Mouse (Mus musculus) embryonic facial prominence, embryonic 12.5 days (tissue): Measurements from ENCODE around the gene Ankzf1. TPM values are rescaled to one million over a fixed set of nuclear protein-coding genes. Genes with fewer than 3 reads are reported as not detected.

Experiments used
- ATAC-seq: fragments of 200-750 bp; cut with Nextera tagmentation; 2 replicates; pipeline ENCODE4 v1.8.0; 2017; ENCODE audit not compliant: insufficient number of reproducible peaks, insufficient read depth, low FRiP score, low TSS enrichment
- H3K27ac ChIP-seq: fragments of 300-500 bp; sonication (generic); 2 replicates; pipeline ENCODE4 v1.5.1; 2016; ENCODE audit warnings: mild to moderate bottlenecking
- H3K27me3 ChIP-seq: fragments of 300-500 bp; sonication (generic); 2 replicates; pipeline ENCODE4 v1.6.1; 2016; ENCODE audit warnings: mild to moderate bottlenecking, moderate library complexity
- H3K36me3 ChIP-seq: fragments of 300-500 bp; sonication (generic); 2 replicates; pipeline ENCODE4 v1.6.1; 2016; ENCODE audit warnings: mild to moderate bottlenecking
- H3K4me1 ChIP-seq: fragments of 300-500 bp; sonication (generic); 2 replicates; pipeline ENCODE4 v1.6.1; 2016
- H3K4me2 ChIP-seq: fragments of 300-500 bp; sonication (generic); replicated peaks from 2 replicates; pipeline ENCODE4 v1.6.1; 2016; ENCODE audit warnings: mild to moderate bottlenecking, moderate library complexity
- H3K4me3 ChIP-seq: fragments of 300-500 bp; sonication (generic); 2 replicates; pipeline ENCODE4 v1.5.1; 2016; ENCODE audit warnings: mild to moderate bottlenecking
- H3K9ac ChIP-seq: fragments of 300-500 bp; sonication (generic); 2 replicates; pipeline ENCODE4 v1.6.1; 2016; ENCODE audit warnings: mild to moderate bottlenecking, moderate library complexity
- H3K9me3 ChIP-seq: fragments of 300-500 bp; sonication (generic); 2 replicates; pipeline ENCODE4 v1.6.1; 2016; ENCODE audit warnings: mild to moderate bottlenecking, moderate library complexity
- WGBS: fragments of 180-500 bp; shearing (Covaris S2); methylation state at CpG from one replicate; pipeline ENCODE4 v1.1.7; 2016; 5-methylcytosine and 5-hydroxymethylcytosine counted together
- polyA plus RNA-seq: library from polyadenylated mRNA; unstranded; fragments of >200 nt; fragmentation: Nextera tagmentation; extraction: Ambion mirVana; gene quantifications from 2 replicates; pipeline ENCODE4 v1.2.1, GENCODE M21; 2016

Gene Ankzf1
- polyA plus RNA-seq, 1 experiment from 2014 or later = 31.5 TPM

DNA sequence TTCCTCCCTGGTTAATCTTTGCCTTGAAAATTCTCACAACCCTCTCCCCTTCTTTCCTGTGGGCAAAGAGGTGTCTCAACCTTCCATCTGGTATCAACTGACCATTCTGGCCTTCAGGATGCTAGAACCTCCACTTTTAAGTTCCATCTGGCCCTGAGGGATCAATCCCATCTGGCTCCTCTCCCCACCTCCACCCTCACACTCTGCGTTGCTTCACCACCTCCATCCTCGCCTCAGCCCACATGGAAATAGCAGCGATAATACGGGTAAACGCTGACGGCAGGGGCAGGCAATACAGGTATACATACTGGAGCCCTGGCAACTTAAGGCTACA, 25.9 kb downstream of the Ankzf1 start:
- no peak for ATAC-seq
- Histone ChIP-seq H3K36me3 (peaks cover 23% of the 10 kb centered on the region), H3K4me1 (peaks cover 9% of the 10 kb centered on the region; the same call in 1 of the 2 replicates), H3K9ac (no peak overlapping the region), H3K4me2 (peak overlapping the region; percentile 92), H3K4me3 (peak overlapping the region; percentile 50; the same call in 1 of the 2 replicates), H3K27me3 (peaks cover 62% of the 10 kb centered on the region), H3K9me3 (no peaks in the 10 kb centered on the region), H3K27ac (no peak overlapping the region)
- WGBS = 5% methylated on average over 6 of the region's 6 CpGs

DNA sequence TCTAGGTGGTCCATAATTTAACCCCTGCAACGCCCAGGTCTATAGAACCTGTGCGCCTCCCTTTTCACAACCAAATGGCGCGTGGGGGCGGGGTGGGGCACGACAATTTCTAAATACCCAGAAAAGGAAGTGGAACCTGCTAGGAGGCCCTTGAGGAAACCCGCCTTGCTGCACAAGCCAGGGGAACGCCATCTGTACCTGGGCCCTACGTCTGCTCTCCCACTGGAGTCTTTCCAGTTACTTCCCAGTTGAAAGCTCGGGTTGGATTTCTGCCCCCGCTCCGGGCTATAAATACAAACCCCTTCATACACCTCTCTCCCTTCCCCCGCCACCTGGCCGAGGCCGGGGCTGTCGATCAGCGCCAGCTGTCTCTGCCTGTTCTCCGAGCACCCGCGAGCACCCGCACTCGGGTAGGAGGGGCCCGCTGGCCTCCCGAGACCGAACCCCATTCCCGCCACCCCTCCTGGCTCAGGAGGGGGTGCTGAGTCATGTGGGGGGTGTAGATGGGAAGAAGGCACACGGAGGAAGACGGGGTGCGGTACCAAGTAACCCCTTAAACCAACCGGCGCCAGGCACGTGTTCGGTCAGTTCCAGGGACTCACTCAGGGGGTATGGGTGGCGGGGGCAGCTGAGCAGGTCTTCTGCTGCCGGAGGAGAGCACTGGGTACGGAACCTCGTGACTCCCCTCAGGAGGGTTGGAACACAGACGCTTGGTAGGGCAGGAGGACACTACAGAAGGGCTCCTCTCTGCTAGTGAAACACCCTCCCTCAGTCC, 26.5 kb downstream of the Ankzf1 start:
- 1% methylated on average over 38 of the region's 38 CpGs for WGBS
- Histone ChIP-seq H3K36me3 (peaks cover 17% of the 10 kb centered on the region), H3K27me3 (peaks cover 62% of the 10 kb centered on the region), H3K27ac (no peak overlapping the region), H3K9ac (peak overlapping the region; percentile 39), H3K9me3 (no peaks in the 10 kb centered on the region), H3K4me1 (peaks cover 9% of the 10 kb centered on the region; the same call in 1 of the 2 replicates), H3K4me2 (peak overlapping the region; percentile 92), H3K4me3 (peak overlapping the region; percentile 50)
- ATAC-seq = no peak; the same call in 1 of the 2 replicates

DNA sequence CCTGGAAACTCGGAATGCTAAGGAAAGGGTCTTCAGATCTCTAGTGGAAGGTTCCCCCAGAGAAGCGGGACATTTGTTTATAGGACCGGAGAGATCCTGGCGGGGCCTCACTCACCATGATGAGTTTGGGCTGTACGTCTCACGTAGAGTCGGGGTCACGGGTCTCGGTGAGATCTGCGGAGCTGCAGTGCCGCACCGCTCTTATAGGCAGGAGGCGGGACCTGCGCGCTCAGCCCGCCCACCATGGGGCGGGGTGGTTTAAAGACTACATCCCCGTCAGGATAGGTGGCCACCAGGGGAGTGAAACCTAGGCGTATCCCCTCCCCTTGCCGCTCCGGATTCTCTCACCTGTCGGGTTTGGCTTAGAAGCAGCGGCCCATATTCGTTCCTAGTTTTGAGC, 27.1 kb downstream of the Ankzf1 start:
- Histone ChIP-seq H3K9ac (peak overlapping the region; percentile 39), H3K4me1 (peaks cover 9% of the 10 kb centered on the region; the same call in 1 of the 2 replicates), H3K4me3 (peak overlapping the region; percentile 50), H3K9me3 (no peaks in the 10 kb centered on the region), H3K36me3 (peaks cover 10% of the 10 kb centered on the region), H3K27me3 (peaks cover 62% of the 10 kb centered on the region), H3K4me2 (peak overlapping the region; percentile 92), H3K27ac (no peak overlapping the region)
- WGBS = under 1% methylated on average over 24 of the region's 24 CpGs
- peak; percentile 41; the same call in 1 of the 2 replicates for ATAC-seq

DNA sequence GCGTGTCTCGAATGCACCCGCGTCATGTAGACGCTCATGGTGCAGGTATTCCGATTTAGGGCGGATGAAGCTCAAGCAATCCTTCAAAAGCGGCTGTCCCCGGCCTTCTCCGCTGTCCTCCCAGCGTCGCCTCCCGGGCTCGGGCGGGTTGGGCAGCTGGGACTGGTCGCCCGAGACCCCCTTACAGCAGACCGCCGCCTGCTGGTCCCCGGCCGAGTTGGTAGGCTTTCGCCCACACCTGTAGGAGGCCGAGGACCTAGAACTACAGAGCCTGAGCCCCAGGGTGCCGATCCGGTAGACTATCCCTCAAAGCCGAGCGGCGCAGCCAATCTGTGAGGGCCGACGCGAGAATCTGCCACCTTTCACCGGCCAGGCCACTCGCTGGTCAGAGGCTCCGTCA, 27.6 kb downstream of the Ankzf1 start, which contains the start of gene Tuba4a:
Gene Tuba4a (minus strand): TSS at position 335 of the 400 bp plus-strand sequence.
- H3K36me3 ChIP-seq = peaks cover 6% of the 10 kb centered on the region
- no peak within 1 kb of the TSS for H3K27ac ChIP-seq
- H3K4me2 ChIP-seq = peak within 1 kb of the TSS; percentile 92
- no peaks in the 10 kb centered on the region for H3K9me3 ChIP-seq
- H3K4me3 ChIP-seq = peak within 1 kb of the TSS; percentile 50
- H3K4me1 ChIP-seq = peaks cover 9% of the 10 kb centered on the region; the same call in 1 of the 2 replicates
- peaks cover 62% of the 10 kb centered on the region for H3K27me3 ChIP-seq
- under 1% methylated on average over 34 of the region's 34 CpGs for WGBS
- ATAC-seq = no peak; the same call in 1 of the 2 replicates
- peak within 1 kb of the TSS; percentile 39 for H3K9ac ChIP-seq

DNA sequence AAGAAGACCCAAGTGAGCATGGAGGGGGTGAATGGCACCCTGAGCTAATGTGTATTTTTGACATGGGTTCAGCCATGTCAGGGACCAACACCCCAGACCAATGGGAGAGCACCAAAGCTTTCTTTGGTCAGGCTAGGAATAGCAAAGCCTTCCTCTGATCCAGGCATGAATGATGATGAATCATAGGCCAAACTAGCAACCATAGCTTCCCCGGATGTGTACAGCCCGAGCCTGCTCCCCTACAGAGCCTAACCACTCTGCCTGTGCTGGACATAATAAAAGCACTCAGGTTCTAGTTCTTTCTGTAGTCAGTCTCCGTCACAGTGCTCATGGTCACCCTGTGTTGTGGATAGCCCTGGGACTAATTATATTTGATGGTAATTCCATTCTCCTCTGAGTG, 29.6 kb downstream of the Ankzf1 start:
- Histone ChIP-seq H3K27me3 (peaks cover 58% of the 10 kb centered on the region), H3K4me1 (peaks cover 9% of the 10 kb centered on the region; the same call in 1 of the 2 replicates), H3K27ac (no peak overlapping the region), H3K4me2 (no peak overlapping the region), H3K9ac (no peak overlapping the region), H3K36me3 (no peaks in the 10 kb centered on the region), H3K4me3 (no peak overlapping the region), H3K9me3 (no peaks in the 10 kb centered on the region)
- 78% methylated on average over 3 of the region's 3 CpGs for WGBS
- no peak for ATAC-seq

DNA sequence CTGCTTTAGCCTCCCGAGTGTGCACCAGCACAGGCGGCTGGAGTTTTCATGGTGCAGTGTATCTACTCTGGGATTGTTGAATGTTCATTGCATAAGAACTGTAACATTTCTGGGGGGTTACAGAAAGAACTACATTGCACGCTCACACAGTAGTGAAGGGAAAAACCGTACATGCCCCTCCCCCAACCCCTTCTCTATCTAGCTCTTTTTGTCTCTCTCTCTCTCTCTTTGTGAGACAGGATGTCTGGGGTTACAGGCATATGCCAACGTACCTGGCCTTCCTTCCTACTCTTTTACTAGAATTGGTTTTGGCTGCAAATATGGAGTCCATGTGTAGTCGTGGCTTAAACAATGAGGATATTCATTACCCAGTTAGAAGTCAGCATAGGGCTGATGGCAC, 31.0 kb downstream of the Ankzf1 start:
- WGBS = 73% methylated on average over 6 of the region's 6 CpGs
- H3K9ac ChIP-seq = no peak overlapping the region
- no peak overlapping the region for H3K4me2 ChIP-seq
- H3K36me3 ChIP-seq = no peaks in the 10 kb centered on the region
- no peaks in the 10 kb centered on the region for H3K9me3 ChIP-seq
- no peak overlapping the region for H3K4me3 ChIP-seq
- H3K27ac ChIP-seq = no peak overlapping the region
- ATAC-seq = no peak
- H3K4me1 ChIP-seq = peaks cover 9% of the 10 kb centered on the region; the same call in 1 of the 2 replicates
- peaks cover 46% of the 10 kb centered on the region for H3K27me3 ChIP-seq

DNA sequence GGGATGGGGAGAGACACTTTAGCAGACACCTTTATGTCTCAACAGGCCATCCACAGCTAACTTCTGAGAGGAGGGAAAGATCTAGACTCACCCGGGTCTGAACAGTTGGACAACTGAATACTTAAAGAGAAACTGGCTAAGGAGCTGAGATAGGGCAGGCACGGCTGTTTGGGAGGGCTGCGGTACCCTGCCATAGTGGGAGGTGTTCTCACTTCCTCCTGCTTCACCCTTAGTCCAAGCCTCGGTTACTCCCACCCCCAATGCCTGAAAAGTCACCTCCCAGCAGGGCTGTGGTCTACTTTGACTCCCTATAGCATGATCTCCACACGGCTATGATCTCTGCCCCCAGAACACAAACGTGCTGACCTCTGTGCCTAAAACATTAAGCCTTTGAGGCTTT, 31.6 kb downstream of the Ankzf1 start:
- 62% methylated on average over 6 of the region's 6 CpGs for WGBS

DNA sequence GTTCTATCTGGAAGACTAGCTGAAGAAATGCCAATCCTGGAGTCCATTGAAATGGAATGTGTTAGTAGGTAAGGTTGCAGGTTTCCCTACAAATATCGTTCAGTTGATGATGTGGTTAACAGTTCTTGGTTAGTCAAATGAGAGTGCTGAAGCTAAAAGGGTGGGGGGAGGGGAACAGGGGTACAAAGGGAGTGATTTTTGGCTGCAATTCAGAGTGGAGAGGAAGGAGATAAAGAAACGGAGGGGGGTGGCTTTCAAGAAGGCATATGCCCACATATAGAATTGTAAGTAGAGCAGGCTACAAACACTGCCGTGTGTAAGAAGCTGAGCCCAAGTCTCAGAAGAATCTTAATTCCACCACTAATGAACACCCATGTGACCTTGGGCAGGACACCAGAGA, 33.5 kb downstream of the Ankzf1 start:
- no peak for ATAC-seq

More for the DNA sequence above, 31.6 kb downstream of the Ankzf1 start:
- Histone ChIP-seq H3K36me3 (no peaks in the 10 kb centered on the region), H3K9me3 (no peaks in the 10 kb centered on the region), H3K4me2 (no peak overlapping the region), H3K9ac (no peak overlapping the region), H3K4me3 (no peak overlapping the region), H3K27me3 (peaks cover 40% of the 10 kb centered on the region), H3K4me1 (peaks cover 4% of the 10 kb centered on the region; the same call in 1 of the 2 replicates), H3K27ac (no peak overlapping the region)
- ATAC-seq = no peak

DNA sequence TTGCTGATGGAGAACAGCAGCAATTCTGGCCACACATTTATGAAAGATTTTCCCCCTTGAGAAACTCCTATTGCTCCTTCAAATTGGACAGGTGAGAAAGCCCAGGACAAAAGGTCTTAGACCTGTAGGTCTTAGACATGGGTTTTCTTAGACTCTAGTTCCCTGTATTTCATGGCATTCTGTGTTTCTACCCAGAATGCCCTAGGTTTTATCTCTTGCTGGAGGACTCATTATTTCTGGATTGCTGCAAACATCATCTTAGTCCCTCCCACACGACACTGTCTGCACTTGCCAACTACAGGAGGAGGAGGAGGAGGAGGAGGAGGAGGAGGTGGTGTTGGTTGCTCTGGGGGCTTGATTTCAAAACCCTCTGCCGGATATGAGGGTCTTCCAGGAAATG, 34.2 kb downstream of the Ankzf1 start:
- Histone ChIP-seq H3K4me2 (no peak overlapping the region), H3K9me3 (no peaks in the 10 kb centered on the region), H3K27me3 (peaks cover 14% of the 10 kb centered on the region), H3K4me3 (no peak overlapping the region), H3K36me3 (no peaks in the 10 kb centered on the region), H3K9ac (no peak overlapping the region), H3K27ac (no peak overlapping the region), H3K4me1 (no peaks in the 10 kb centered on the region)
- ATAC-seq = no peak
- 62% methylated on average over 2 of the region's 2 CpGs for WGBS

More for the DNA sequence above, 33.5 kb downstream of the Ankzf1 start:
- Histone ChIP-seq H3K9me3 (no peaks in the 10 kb centered on the region), H3K36me3 (no peaks in the 10 kb centered on the region), H3K9ac (no peak overlapping the region), H3K4me1 (no peaks in the 10 kb centered on the region), H3K4me3 (no peak overlapping the region), H3K27me3 (peaks cover 21% of the 10 kb centered on the region), H3K4me2 (no peak overlapping the region), H3K27ac (no peak overlapping the region)
- WGBS = 77% methylated on average over 3 of the region's 3 CpGs

DNA sequence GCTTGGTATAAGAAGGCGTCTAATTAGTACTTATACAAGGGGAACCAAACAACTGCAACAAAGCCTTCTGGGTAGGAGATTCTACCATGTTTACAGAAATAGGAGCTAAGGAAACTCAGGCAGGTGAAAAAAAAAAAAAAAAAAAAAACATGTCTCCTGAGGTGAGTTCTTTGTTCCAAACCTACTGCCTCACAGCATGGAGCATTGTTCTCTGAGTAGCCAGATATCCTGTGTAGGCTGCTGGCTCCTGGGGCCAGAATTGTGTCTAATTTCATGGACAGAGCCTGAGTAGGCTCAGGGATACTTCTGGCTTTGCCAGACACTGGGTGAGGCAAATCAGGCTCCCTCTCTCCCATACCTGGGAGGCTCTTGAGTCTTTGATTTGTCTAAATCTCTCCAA, 35.7 kb downstream of the Ankzf1 start:
- no peak overlapping the region for H3K4me2 ChIP-seq
- no peak overlapping the region for H3K27ac ChIP-seq
- H3K4me3 ChIP-seq = no peak overlapping the region
- H3K27me3 ChIP-seq = 0 out of 2 replicates have a peak, but pooled peaks cover 2% of the 10 kb centered on the region
- no peaks in the 10 kb centered on the region for H3K9me3 ChIP-seq
- H3K36me3 ChIP-seq = no peaks in the 10 kb centered on the region
- no peak overlapping the region for H3K9ac ChIP-seq
- no peaks in the 10 kb centered on the region for H3K4me1 ChIP-seq
- whole genome bisulfite sequencing = 79% methylated on average over 1 of the region's 1 CpGs
- no peak for ATAC-seq

DNA sequence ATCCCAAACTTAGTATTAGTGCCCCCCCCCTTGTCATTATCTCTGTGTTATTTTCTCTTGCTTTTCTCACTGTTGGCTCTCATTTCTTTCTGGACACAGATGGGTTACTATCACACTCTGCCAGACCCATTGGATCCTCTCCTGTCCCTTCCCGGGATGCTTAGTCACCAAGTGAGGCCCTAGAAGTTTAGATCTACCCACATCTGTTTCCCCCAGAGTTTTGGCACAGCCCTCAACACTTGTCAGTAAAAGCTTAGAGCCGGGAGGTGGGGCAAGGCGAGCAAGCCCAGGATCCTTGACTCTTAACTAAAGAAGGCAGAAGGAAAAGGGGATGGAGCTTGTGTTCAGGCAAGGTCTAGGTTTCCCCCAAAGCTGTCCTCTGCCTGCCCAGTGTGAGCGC, 37.2 kb downstream of the Ankzf1 start:
- no peak overlapping the region for H3K9ac ChIP-seq
- no peaks in the 10 kb centered on the region for H3K4me1 ChIP-seq
- H3K36me3 ChIP-seq = no peaks in the 10 kb centered on the region
- no peak overlapping the region for H3K4me2 ChIP-seq
- H3K9me3 ChIP-seq = no peaks in the 10 kb centered on the region
- no peak for ATAC-seq
- WGBS = 71% methylated on average over 4 of the region's 4 CpGs
- H3K27ac ChIP-seq = no peak overlapping the region
- no peak overlapping the region for H3K4me3 ChIP-seq
- 0 out of 2 replicates have a peak, but pooled peaks cover 2% of the 10 kb centered on the region for H3K27me3 ChIP-seq

DNA sequence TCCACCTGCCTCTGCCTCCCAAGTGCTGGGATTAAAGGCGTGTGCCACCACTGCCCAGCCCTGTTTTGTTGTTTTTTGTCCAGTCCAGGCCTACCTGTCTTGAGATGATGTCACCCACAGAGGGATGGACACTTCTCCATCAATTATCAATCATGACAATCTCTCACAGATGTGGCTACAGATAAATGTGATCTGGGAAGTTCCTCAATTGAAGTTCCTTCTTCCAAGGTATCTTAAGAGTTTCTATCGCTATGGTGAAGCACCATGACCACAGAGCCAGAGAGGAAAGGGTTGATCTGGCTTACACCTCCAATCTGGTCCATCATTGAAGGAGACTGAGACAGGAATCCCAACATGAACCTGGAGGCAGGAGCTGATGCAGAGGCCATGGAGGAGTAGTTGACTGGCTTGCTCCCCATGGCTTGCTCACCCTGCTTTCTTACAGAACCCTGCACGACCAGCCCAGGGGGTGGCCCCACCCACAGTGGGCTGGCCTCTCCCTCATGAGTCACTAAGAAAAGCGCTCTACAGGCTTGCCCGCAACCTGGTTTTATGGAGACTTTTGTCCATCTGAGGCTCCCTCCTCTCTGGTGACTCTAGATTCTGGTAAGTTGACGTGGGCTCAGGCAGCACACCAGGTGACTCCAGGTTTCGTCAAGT, 38.5 kb downstream of the Ankzf1 start:
- no peak overlapping the region for H3K9ac ChIP-seq
- no peak overlapping the region for H3K4me3 ChIP-seq
- H3K4me1 ChIP-seq = no peaks in the 10 kb centered on the region
- 72% methylated on average over 7 of the region's 7 CpGs for WGBS
- 0 out of 2 replicates have a peak, but pooled peaks cover 2% of the 10 kb centered on the region for H3K27me3 ChIP-seq
- H3K36me3 ChIP-seq = no peaks in the 10 kb centered on the region
- H3K9me3 ChIP-seq = no peaks in the 10 kb centered on the region
- no peak for ATAC-seq
- H3K27ac ChIP-seq = no peak overlapping the region
- no peak overlapping the region for H3K4me2 ChIP-seq
